Mouse (Mus musculus) megakaryocyte, embryonic 14.5 days (primary cell): ENCODE results near the gene Flt1.

Source experiments
- FLI1 ChIP-seq: IDR thresholded peaks from 2 replicates; pipeline ENCODE4 v1.6.1; 2012; ENCODE audit warnings: low read length, inconsistent platforms, mixed read lengths
- GATA1 ChIP-seq: IDR thresholded peaks from 3 replicates; pipeline ENCODE4 v1.6.1; 2012; ENCODE audit warnings: mixed read lengths, low read length, inconsistent platforms, borderline replicate concordance

DNA sequence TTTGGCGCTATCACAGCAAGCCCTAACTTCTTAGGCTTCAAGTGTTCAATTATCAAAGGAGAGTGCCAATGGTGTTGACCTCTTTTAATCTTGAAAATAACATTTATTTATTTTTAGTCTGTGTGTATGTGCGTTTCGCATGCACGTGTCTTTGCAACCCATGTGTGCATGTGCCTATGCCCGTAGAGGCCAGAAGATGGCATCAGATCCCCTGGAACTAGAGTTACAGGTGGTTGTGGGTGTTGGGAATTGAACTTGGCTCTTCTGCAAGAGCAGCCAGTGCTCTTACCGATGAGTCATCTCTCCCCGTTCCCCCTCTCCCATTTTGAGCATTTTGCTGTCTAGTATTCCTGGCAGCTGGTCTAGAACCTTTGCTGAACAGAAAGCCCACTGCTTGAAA is 70.0 kb downstream of the Flt1 start:
- no peak for TF ChIP-seq GATA1
- no peak for TF ChIP-seq FLI1
